Mouse (Mus musculus) erythroblast, adult 5-6 weeks (primary cell): ENCODE data around the gene Rassf3. TPM values are rescaled to one million over a fixed set of nuclear protein-coding genes. Genes with fewer than 3 reads are reported as not detected.
A peak's percentile ranks its signal among the peaks of the same experiment; 100 is the strongest.

ENCODE experiments used
- ATAC-seq: replicated peaks from 2 replicates; pipeline ENCODE4 v1.8.0; 2016; ENCODE audit warnings: moderate number of reproducible peaks, mild to moderate bottlenecking, moderate TSS enrichment, inconsistent platforms; ENCODE audit not compliant: poor library complexity, low FRiP score, severe bottlenecking
- total RNA-seq, 2 experiments: library from RNA; stranded (forward) in 1 of 2; stranded (reverse) in 1 of 2; fragments of 150-400 nt in 1 of 2; fragments of 200-764, 138-1000 nt in 1 of 2; gene quantifications; 2 replicates each; pipeline versions ENCODE4 v1.2.3 to v1.2.4; 2015 to 2017; ENCODE audit warnings: low replicate concordance in 2 of 2

Rassf3 gene
- total RNA-seq, 2 experiments from 2014 or later: 11.7 to 12.7 TPM

GRCm38 (mm10) chr10:121493374-121494162 is 17.4 kb upstream of the Rassf3 start:
- ATAC-seq: no peak

- peak; percentile 80 for ATAC-seq
Observed at GRCm38 (mm10) chr10:121492608-121493315, 16.6 kb upstream of the Rassf3 start.

GRCm38 (mm10) chr10:121489941-121490340 is 13.8 kb upstream of the Rassf3 start:
- no peak for ATAC-seq

- no peak for ATAC-seq
Observed at GRCm38 (mm10) chr10:121488623-121489299, 12.6 kb upstream of the Rassf3 start.

GRCm38 (mm10) chr10:121487716-121488115 is 11.6 kb upstream of the Rassf3 start:
- no peak for ATAC-seq

- no peak for ATAC-seq
Observed at GRCm38 (mm10) chr10:121486350-121486749, 10.2 kb upstream of the Rassf3 start.

GRCm38 (mm10) chr10:121483364-121483763 is 7.2 kb upstream of the Rassf3 start:
- no peak for ATAC-seq

GRCm38 (mm10) chr10:121481141-121481540 is 5.0 kb upstream of the Rassf3 start:
- no peak for ATAC-seq

- no peak for ATAC-seq
Observed at GRCm38 (mm10) chr10:121479987-121480386, 3.8 kb upstream of the Rassf3 start.

- no peak for ATAC-seq
Observed at GRCm38 (mm10) chr10:121477433-121477832, 1.3 kb upstream of the Rassf3 start.

GRCm38 (mm10) chr10:121476968-121477337 is 806 bp upstream of the Rassf3 start:
- ATAC-seq: no peak

GRCm38 (mm10) chr10:121475672-121476146 is 438 bp downstream of the Rassf3 start:
- peak; percentile 42 for ATAC-seq

GRCm38 (mm10) chr10:121475101-121475671 is 961 bp downstream of the Rassf3 start:
- no peak for ATAC-seq

GRCm38 (mm10) chr10:121474288-121474687 is 1.9 kb downstream of the Rassf3 start:
- no peak for ATAC-seq

GRCm38 (mm10) chr10:121473723-121474215 is 2.4 kb downstream of the Rassf3 start:
- no peak for ATAC-seq

- no peak for ATAC-seq
Observed at GRCm38 (mm10) chr10:121472593-121473217, 3.4 kb downstream of the Rassf3 start.

- no peak for ATAC-seq
Observed at GRCm38 (mm10) chr10:121471570-121472197, 4.5 kb downstream of the Rassf3 start.

- ATAC-seq: no peak
Observed at GRCm38 (mm10) chr10:121469625-121470024, 6.5 kb downstream of the Rassf3 start.

- no peak for ATAC-seq
Observed at GRCm38 (mm10) chr10:121468985-121469384, 7.2 kb downstream of the Rassf3 start.
